Mouse (Mus musculus) thymus, postnatal 0 days (tissue): ENCODE results near the gene Tent5d. TPM values are rescaled to one million over a fixed set of nuclear protein-coding genes. Genes with fewer than 3 reads are reported as not detected.

ENCODE experiments used
- DNase-seq: peaks from one replicate; pipeline ENCODE4 v3.0.0-alpha.2; 2015; ENCODE audit warnings: low spot score
- polyA plus RNA-seq: library from polyadenylated mRNA; unstranded; fragments of >200 nt; fragmentation: Nextera tagmentation; extraction: Ambion mirVana; gene quantifications from 2 replicates; pipeline ENCODE4 v1.2.1, GENCODE M21; 2015

Gene Tent5d
- polyA plus RNA-seq: not detected in 2 replicates

- no peak for DNase-seq
Observed at GRCm38 (mm10) chrX:107792290-107792689, at the start of gene Tent5d. Tent5d (plus strand) TSS chrX:107792590.

- DNase-seq: no peak
Observed at GRCm38 (mm10) chrX:107767896-107768295, 24.5 kb upstream of the Tent5d start.

GRCm38 (mm10) chrX:107790136-107790535 is 2.3 kb upstream of the Tent5d start:
- no peak for DNase-seq

- peak; percentile 3 for DNase-seq
Observed at GRCm38 (mm10) chrX:107790750-107791493, 1.5 kb upstream of the Tent5d start.

- DNase-seq: no peak
Observed at GRCm38 (mm10) chrX:107795785-107796184, 3.4 kb downstream of the Tent5d start.

- DNase-seq: no peak
Observed at GRCm38 (mm10) chrX:107796919-107797318, 4.5 kb downstream of the Tent5d start.

GRCm38 (mm10) chrX:107812120-107812519 is 19.7 kb downstream of the Tent5d start:
- no peak for DNase-seq

- DNase-seq: no peak
Observed at GRCm38 (mm10) chrX:107815502-107816217, 23.3 kb downstream of the Tent5d start.

- peak; percentile 82 for DNase-seq
Observed at GRCm38 (mm10) chrX:107816218-107816554, 23.8 kb downstream of the Tent5d start, which contains the start of gene 2610002M06Rik. 2610002M06Rik (minus strand) TSS chrX:107816334.

GRCm38 (mm10) chrX:107816726-107817125 is 24.3 kb downstream of the Tent5d start:
- DNase-seq: no peak

- no peak for DNase-seq
Observed at GRCm38 (mm10) chrX:107858165-107858564, 65.8 kb downstream of the Tent5d start.

Other genes with a start within 250 kb of the Tent5d start
- 0.04 TPM in 1 of 2 replicates, not detected in the other for gene Tbx22, start 124.6 kb upstream of the Tent5d start, polyA plus RNA-seq
- gene 2610002M06Rik, start 23.7 kb downstream of the Tent5d start, polyA plus RNA-seq: 20.1 and 20.4 TPM in 2 replicates
- not detected in 2 replicates for gene Gm732, start 155.9 kb downstream of the Tent5d start, polyA plus RNA-seq